In genomic region chr2:35499474-35499873, GRCm38 (mm10) we compare ENCODE assay signal across 19 mouse cellular contexts. TPM values are rescaled to one million over a fixed set of nuclear protein-coding genes. Genes with fewer than 3 reads are reported as not detected.
DNase-seq lines count a peak whose midpoint lies in the region; ATAC-seq and TF ChIP-seq lines count a peak whose summit lies in the region.
"Had no signal": no experiment of that assay in that cellular context is flagged by ENCODE, and none has a peak within 500 bp of the region (broad histone marks: within the 10 kb centered on the region; RNA-seq: fewer than 3 reads in every experiment).

No protein-coding gene starts in this region.

- DNase-seq in thymus, postnatal 4 days: peak; percentile 69
- DNase-seq in retina, postnatal 1 day: no peak
- no peak for DNase-seq in kidney, postnatal 14 days
- DNase-seq: adrenal gland, adult 2 months; cerebellum, adult 8-10 months; forebrain, postnatal 0 days; heart, adult 18-20 months; left cerebral cortex, postnatal 4 days; lung, adult 18-20 months; lung, postnatal 36 days; right cerebral cortex, adult 18-20 months had no signal

- TF ChIP-seq CTCF in bone marrow macrophage, adult 2 months (IDR thresholded peaks at IDR 0.05; ENCODE audit: low read depth, low read length): no peak

- peaks cover 8% of the 10 kb centered on the region; the same call in 1 of the 2 replicates for H3K9me3 ChIP-seq in liver, embryonic 12.5 days (replicated peaks)
- H3K9me3 ChIP-seq: hindbrain, embryonic 10.5 days; kidney, embryonic 15.5 days; midbrain, embryonic 12.5 days; neural tube, embryonic 15.5 days had no signal

- no peak overlapping the region for H3K4me3 ChIP-seq in bone marrow macrophage, adult 2 months (ENCODE audit: insufficient read depth, low read length)
- no peak overlapping the region for H3K4me3 ChIP-seq in liver, embryonic 12.5 days
- H3K4me3 ChIP-seq: hindbrain, embryonic 10.5 days; kidney, embryonic 15.5 days; midbrain, embryonic 12.5 days; neural tube, embryonic 15.5 days had no signal

- H3K4me2 ChIP-seq in liver, embryonic 12.5 days: peak overlapping the region; percentile 37
- H3K4me2 ChIP-seq: kidney, embryonic 15.5 days; midbrain, embryonic 12.5 days; neural tube, embryonic 15.5 days had no signal

- no peak for TF ChIP-seq POLR2A in bone marrow macrophage, adult 2 months (IDR thresholded peaks at IDR 0.05; ENCODE audit: borderline replicate concordance, low read depth, low read length)

- H3K36me3 ChIP-seq in liver, embryonic 12.5 days: 0 out of 2 replicates have a peak, but pooled peaks cover 4% of the 10 kb centered on the region
- H3K36me3 ChIP-seq: hindbrain, embryonic 10.5 days; kidney, embryonic 15.5 days; midbrain, embryonic 12.5 days; neural tube, embryonic 15.5 days had no signal

- peaks cover 49% of the 10 kb centered on the region for H3K4me1 ChIP-seq in bone marrow macrophage, adult 2 months (ENCODE audit: control insufficient read depth, insufficient read depth, low read length)
- peaks cover 97% of the 10 kb centered on the region for H3K4me1 ChIP-seq in liver, embryonic 12.5 days
- H3K4me1 ChIP-seq: midbrain, embryonic 12.5 days had no signal

- ATAC-seq in liver, embryonic 12.5 days: peak; percentile 78
- ATAC-seq in megakaryocyte-erythroid progenitor cell, adult 5-6 weeks (replicated peaks; ENCODE audit: low FRiP score, low TSS enrichment, poor library complexity, severe bottlenecking): peak; percentile 74
- ATAC-seq in inflammation-experienced regulatory T-cells, adult 6 months: no peak
- ATAC-seq: forebrain, postnatal 0 days had no signal

- peak overlapping the region; percentile 39 for H3K27ac ChIP-seq in bone marrow macrophage, adult 2 months (ENCODE audit: insufficient read depth, low read depth, low read length)
- H3K27ac ChIP-seq in liver, embryonic 12.5 days: peak overlapping the region; percentile 76
- H3K27ac ChIP-seq: hindbrain, embryonic 10.5 days; kidney, embryonic 15.5 days; midbrain, embryonic 12.5 days; neural tube, embryonic 15.5 days had no signal

- H3K27me3 ChIP-seq in liver, embryonic 12.5 days (replicated peaks): no peaks in the 10 kb centered on the region
- H3K27me3 ChIP-seq: kidney, embryonic 15.5 days; midbrain, embryonic 12.5 days; neural tube, embryonic 15.5 days had no signal

- H3K9ac ChIP-seq in liver, embryonic 12.5 days: peak overlapping the region; percentile 62
- H3K9ac ChIP-seq: forebrain, postnatal 0 days; kidney, embryonic 15.5 days; midbrain, embryonic 12.5 days; neural tube, embryonic 15.5 days had no signal

- 24% methylated on average over 7 of the region's 7 CpGs for WGBS in liver, embryonic 12.5 days (ENCODE audit: insufficient replicate concordance)

RNA-seq across cellular contexts. Expression of gene Ggta1, which starts 36.4 kb away (rescaled TPM):
- polyA plus RNA-seq in bone marrow macrophage, adult 2 months (2012; ENCODE audit: insufficient read depth, insufficient read length, missing spikeins): 67.5 and 83.4 TPM in 2 replicates
- 12.7 and 13.0 TPM in 2 replicates for polyA plus RNA-seq in liver, embryonic 12.5 days (2016; fragmentation: Nextera tagmentation; extraction: Ambion mirVana)
- 8.4 and 13.4 TPM in 2 replicates for total RNA-seq in megakaryocyte-erythroid progenitor cell, adult 5-6 weeks (2014; fragmentation: Nextera tagmentation)
- 12.5 and 18.7 TPM in 2 replicates for total RNA-seq in megakaryocyte-erythroid progenitor cell, adult 5-6 weeks (2017)
- 10 to 100 TPM; 17.5 to 19.2 (median 18.0) TPM for polyA plus RNA-seq in inflammation-experienced regulatory T-cells, adult 6 months (2017; shearing (Covaris generic))

RNA-seq across cellular contexts. Expression of gene Dab2ip, which starts 58.6 kb away (rescaled TPM):
- polyA plus RNA-seq in bone marrow macrophage, adult 2 months (2012; ENCODE audit: insufficient read depth, insufficient read length, missing spikeins): 0.25 and 0.40 TPM in 2 replicates
- 8.6 and 13.1 TPM in 2 replicates for polyA plus RNA-seq in liver, embryonic 12.5 days (2016; fragmentation: Nextera tagmentation; extraction: Ambion mirVana)
- 3.2 and 5.9 TPM in 2 replicates for total RNA-seq in megakaryocyte-erythroid progenitor cell, adult 5-6 weeks (2014; fragmentation: Nextera tagmentation)
- 3.2 TPM in 2 replicates for total RNA-seq in megakaryocyte-erythroid progenitor cell, adult 5-6 weeks (2017)
- under 1 TPM; 0.46 to 0.69 (median 0.54) TPM for polyA plus RNA-seq in inflammation-experienced regulatory T-cells, adult 6 months (2017; shearing (Covaris generic))
